Mouse (Mus musculus): ENCODE measurements around the gene Abcc4.

Abcc4 gene

DNA sequence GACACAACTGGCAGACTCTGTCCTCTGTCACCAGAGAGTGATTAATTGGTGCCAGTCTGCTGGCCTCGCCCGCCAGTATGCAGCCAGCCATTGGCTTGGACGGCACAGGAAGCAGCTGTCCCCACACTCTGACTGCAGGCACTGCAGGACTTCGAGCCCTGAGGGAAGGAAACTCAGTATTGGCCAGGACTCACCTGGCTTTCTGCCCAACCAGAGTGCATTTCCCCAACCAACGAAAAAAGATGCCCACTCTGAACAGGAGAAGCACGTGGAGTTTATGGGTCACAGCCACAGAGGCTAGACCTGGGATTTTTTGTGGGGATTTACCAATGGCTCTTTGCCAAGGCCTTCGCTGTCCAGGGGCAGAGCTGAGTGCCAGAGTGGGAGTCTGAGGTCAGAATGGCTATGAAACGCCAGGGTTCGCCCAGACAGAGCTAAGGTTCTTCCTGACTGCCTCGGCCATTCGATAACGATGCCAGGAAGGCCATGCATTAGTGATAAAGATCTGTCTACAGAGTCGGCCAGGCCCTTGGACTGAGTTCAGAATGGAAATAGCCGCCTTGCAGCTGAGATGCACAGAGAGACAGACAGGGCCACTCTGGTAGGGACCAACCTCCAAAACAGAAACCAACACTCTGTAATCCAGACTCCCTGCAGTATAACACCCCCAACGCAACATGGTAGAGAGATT is 70.4 kb downstream of the Abcc4 start:
- DNase-seq: peak; percentile 92 to 94

- DNase-seq: no peak
Measured at GRCm38 (mm10) chr14:118629649-118630048, 76.4 kb downstream of the Abcc4 start.

- DNase-seq: peak; percentile 39 to 59
Measured at GRCm38 (mm10) chr14:118621449-118621789, 84.6 kb downstream of the Abcc4 start.

GRCm38 (mm10) chr14:118620773-118621448 is 85.1 kb downstream of the Abcc4 start:
- DNase-seq: no peak

DNA sequence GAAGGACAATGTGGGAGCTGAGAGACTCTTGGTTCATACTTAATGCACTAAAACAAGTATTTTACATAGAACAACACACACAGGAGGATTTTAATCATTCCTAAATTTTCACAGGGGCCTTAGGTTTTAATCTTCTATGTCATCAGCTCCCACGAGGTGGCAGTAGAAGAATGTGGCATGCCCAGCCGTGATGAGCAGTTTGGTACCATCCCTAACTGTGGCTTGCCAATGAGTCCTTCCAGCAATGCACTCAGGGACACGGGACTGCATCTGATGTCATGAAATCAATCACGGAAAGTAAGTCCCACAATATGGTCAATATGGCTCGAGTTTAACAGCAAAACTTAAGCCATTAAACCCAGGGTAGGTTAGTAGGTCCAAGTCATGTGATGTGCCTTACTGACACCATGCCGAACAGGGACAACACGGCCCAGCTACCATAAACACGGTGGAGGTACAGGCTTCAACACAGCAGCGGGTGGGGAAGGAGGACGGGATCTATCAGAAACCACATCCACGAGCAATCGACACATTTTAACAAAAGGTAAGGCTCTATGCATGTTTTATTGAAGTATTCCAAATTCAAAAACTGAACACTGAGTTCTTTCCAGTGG is 89.2 kb downstream of the Abcc4 start:
- DNase-seq: peak; percentile 52 to 81

DNA sequence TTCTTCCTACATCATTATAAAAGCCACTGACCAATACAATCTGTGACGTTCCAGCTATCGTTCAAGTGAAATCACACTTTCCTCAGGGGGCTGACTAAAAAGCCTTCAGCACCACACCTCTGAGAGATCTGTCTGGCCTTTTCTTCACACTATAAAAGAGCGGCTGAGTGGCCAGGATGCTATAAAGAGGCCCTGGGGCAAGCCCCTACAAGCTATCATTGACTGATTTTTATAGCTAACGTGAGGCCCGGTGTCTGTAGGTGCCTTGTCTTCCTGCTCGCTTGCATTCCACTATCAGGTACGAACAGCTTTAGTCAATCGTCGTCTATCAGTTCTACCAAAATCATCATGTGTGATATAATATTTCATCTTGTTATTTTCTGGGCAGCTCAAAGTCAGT is 92.3 kb downstream of the Abcc4 start:
- no peak for DNase-seq

DNA sequence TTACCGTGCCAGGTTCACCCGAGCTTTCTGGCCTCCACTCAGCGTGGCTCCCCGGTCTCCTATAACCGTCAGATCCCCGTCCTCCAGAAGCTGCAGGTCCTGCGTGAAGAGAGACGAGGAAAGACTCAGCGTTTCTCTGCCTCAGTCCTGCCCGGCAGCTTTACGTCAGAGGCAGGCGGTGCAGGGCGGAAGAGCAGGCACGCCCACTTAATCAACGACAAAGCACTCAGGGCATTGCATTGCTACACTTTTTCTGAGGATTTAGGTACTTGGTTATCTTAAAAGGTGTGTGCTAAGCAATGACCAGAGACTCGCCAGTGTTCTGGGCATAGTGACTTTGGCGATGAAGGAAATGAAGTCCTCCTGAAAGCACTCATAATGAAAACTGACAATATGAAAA is 94.3 kb downstream of the Abcc4 start:
- DNase-seq: no peak

GRCm38 (mm10) chr14:118610786-118611185 is 95.2 kb downstream of the Abcc4 start:
- DNase-seq: no peak

DNA sequence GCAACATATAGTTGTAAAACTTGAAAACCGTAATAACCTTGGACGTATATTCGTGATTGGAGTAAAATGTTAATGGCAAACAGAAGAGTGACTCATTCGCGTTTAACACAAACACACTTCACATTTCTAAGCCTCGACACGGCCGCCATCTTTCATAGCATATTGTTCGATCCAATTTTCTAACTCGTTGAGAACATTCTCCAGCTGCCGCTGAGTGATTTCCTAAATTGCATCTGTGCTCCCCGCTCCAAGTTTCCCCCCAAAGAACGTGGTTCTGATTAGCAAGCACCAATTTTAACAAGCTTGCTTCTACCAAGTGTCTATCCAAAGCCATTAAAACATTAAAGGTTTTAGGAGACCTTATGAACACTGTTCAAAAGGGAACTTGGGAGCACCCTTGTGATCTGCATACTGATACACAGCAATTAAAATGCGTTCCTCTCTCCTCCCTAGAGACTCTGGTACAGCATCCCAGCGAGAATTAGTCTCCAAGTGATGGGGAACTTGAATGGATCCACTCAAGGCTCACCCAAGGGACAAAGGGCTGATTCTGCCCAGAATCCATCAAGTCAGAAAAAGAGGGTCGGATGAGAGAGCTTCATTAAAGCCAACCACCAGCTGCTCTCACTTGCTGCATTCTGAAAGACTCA is 97.1 kb downstream of the Abcc4 start:
- DNase-seq: no peak

DNA sequence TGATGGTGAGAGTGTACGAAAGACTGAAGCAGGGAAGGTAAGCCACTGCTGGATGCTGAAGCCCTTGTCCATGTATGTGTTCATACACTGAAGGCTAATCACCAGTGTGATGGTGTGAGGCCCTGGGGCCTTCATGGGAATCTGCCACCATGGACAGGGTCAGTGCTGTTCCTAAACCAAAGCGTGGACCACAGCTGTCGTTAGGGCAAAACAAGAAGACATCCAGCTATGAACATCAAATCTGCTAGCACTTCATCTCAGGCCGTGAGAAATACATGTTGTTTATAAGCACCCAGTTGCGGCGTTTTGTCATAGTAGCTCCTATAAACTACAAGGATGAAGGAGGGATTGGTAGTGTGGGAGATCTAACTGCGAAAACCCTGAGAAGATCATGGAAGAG is 97.7 kb downstream of the Abcc4 start:
- DNase-seq: no peak

- peak; percentile 19 to 37 for DNase-seq
Measured at GRCm38 (mm10) chr14:118606476-118606875, 99.5 kb downstream of the Abcc4 start.

DNA sequence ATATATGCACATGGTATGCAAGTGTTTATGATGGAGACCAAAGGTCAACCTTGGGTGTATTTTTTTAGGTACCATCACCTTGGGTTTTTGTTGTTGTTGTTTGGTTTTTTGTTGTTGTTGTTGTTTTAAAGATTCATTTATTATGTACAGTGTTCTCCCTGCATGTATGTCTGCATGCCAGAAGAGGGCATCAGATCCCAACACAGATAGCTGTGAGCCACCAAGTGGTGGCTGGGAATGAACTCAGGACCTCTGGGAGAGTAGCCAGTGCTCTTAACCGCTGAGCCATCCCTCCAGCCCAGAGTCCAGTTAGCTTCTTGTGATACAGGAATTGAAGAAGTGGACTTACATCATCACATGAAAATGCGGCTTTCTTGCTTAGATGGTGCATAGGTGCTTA is 101.1 kb downstream of the Abcc4 start:
- DNase-seq: no peak

DNA sequence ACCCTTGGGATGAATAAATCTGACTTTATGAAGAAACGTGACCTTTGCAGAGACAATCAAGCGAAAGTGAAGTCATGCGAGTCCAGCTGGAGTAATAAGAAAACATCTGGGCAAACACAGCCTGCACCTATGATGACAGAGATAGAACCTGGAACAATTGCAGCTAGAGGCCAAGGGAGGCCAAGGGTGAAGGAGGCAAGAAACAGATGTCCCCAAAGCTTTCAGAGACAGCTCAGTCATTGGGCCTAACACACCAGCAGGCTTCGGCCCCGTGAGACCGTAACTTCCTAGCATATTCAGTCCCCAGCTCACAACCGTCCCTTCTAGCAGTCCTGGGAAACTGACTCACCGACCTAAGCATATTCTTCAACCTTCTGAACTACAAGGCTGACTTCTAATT is 104.0 kb downstream of the Abcc4 start:
- DNase-seq: no peak

- no peak for DNase-seq
Measured at GRCm38 (mm10) chr14:118600746-118601145, 105.3 kb downstream of the Abcc4 start.

- no peak for DNase-seq
Measured at GRCm38 (mm10) chr14:118598757-118599156, 107.3 kb downstream of the Abcc4 start.

GRCm38 (mm10) chr14:118594463-118594862 is 111.6 kb downstream of the Abcc4 start:
- no peak for DNase-seq

DNA sequence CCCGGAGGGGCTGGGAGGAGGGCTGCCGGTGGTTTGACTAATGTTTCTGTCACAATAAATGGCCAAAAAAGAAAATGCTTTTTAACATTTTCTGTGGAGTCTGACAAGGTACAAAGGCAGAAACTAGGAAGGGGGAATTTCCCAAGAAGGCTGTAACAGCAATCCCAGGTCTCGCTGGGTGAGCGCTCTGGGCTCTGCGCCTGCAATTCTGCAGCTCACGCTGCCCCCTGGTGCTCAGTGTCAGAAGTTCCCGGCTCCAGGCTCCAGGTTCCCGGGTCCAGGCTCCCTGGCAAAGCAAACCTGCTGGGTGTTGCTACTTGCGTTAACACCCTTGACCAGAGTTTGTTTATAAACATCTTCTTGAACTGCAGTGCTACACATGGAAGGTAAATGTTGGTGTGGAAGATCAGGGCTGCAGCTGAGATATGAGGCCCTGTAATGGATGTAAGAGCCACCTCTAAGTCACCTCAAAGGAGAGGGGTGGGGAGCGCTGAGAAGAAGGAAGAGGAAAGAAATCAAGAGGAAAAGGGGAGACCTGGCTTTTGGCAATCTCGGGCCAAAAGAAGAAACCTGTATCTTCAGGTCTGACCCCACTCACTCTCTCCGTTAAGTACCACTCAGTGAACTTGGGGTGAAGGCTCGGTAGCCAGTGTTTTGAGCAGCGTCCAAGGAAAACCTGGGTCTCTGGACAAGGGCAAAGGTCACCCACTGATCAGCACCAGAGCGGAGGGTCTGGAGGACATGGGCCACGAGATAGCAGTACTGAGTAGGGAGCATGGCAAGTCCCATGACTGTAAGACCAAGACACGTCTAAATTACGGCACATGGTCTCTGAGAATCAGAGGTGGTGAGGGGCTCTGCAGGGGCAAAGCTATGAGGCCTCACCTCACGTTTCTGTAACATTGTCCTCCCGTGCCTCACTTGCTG is 114.3 kb downstream of the Abcc4 start:
- DNase-seq: peak; percentile 60 to 90

DNA sequence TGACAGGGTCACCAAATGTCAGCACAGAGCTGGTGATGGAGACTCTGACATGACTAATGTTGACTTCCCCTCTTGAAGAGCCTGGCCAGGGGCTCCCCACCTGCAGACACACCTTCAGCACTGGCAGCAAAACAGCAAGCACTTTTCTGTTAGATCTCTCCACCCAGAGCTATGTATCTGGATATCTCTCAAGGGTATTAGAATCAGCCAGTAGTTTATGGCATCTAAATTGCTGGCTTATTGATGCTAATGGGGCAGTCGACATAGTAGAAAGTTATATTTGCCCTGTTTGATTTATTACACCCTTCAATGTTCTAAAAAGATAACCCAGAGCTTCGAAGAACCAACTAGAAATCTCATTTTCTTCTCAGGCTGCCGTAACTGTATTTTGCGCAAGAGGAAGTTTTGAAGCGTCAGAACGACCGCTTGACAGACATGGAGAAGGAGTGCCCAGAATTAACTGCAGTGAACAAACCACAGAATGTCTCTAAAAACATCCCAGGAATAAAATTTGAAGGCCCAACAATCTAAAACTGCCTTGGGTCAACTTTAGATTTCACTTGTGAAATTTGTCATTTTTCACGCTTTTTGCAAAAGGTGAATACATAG is 123.6 kb downstream of the Abcc4 start:
- DNase-seq: no peak

GRCm38 (mm10) chr14:118581673-118582072 is 124.3 kb downstream of the Abcc4 start:
- no peak for DNase-seq

GRCm38 (mm10) chr14:118579013-118579728 is 126.8 kb downstream of the Abcc4 start:
- DNase-seq: no peak

- DNase-seq: no peak
Measured at GRCm38 (mm10) chr14:118577895-118578294, 128.1 kb downstream of the Abcc4 start.
